8 mouse cellular contexts compared by ENCODE assay signal in genomic region chr7:132808841-132809682, GRCm38 (mm10). TPM values are rescaled to one million over a fixed set of nuclear protein-coding genes. Genes with fewer than 3 reads are reported as not detected.
DNase-seq lines count a peak whose midpoint lies in the region; ATAC-seq and TF ChIP-seq lines count a peak whose summit lies in the region.

No protein-coding gene starts in this region.

- peaks cover 79% of the 10 kb centered on the region for H3K4me1 ChIP-seq in heart, embryonic 12.5 days (replicated peaks)
- H3K4me1 ChIP-seq in embryonic facial prominence, embryonic 15.5 days, result peaks cover 83% of the 10 kb centered on the region
- peaks cover 33% of the 10 kb centered on the region for H3K4me1 ChIP-seq in lung, postnatal 0 days (ENCODE audit: insufficient read depth, low read depth, low read length)
- peaks cover 49% of the 10 kb centered on the region for H3K4me1 ChIP-seq in thymus, adult 2 months (replicated peaks; ENCODE audit: control insufficient read depth, insufficient read depth, low read length)

- H3K9ac ChIP-seq in heart, embryonic 12.5 days, result peak overlapping the region; percentile 59
- H3K9ac ChIP-seq in embryonic facial prominence, embryonic 15.5 days, result 0 out of 2 replicates have a peak overlapping the region, but pooled peaks have one; percentile 10
- no peak overlapping the region for H3K9ac ChIP-seq in lung, postnatal 0 days (replicated peaks; ENCODE audit: low read depth)

- TF ChIP-seq CTCF in lung, postnatal 0 days (IDR thresholded peaks at IDR 0.05), result peak; percentile 34
- no peak for TF ChIP-seq CTCF in thymus, adult 2 months (IDR thresholded peaks at IDR 0.05; ENCODE audit: borderline replicate concordance, control insufficient read depth, extremely low read depth, insufficient read depth, low read length, poor library complexity)

- H3K4me3 ChIP-seq in heart, embryonic 12.5 days, result no peak overlapping the region
- H3K4me3 ChIP-seq in embryonic facial prominence, embryonic 15.5 days (replicated peaks), result no peak overlapping the region
- H3K4me3 ChIP-seq in lung, postnatal 0 days (ENCODE audit: low read depth, low read length), result no peak overlapping the region
- no peak overlapping the region for H3K4me3 ChIP-seq in thymus, adult 2 months (ENCODE audit: control insufficient read depth, insufficient read depth, low read length)

- WGBS in heart, embryonic 12.5 days, result 8% methylated on average over 20 of the region's 20 CpGs
- 8% methylated on average over 19 of the region's 20 CpGs for WGBS in embryonic facial prominence, embryonic 15.5 days
- 11% methylated on average over 20 of the region's 20 CpGs for WGBS in lung, postnatal 0 days
- WGBS in thymus, adult 2 months, result 23% methylated on average over 20 of the region's 20 CpGs

- H3K4me2 ChIP-seq in heart, embryonic 12.5 days, result peak overlapping the region; percentile 57
- peak overlapping the region; percentile 30 for H3K4me2 ChIP-seq in embryonic facial prominence, embryonic 15.5 days (replicated peaks)
- H3K4me2 ChIP-seq in lung, postnatal 0 days (replicated peaks; ENCODE audit: low read depth, low read length), result peak overlapping the region; percentile 25; the same call in 1 of the 2 replicates

- DNase-seq in heart, postnatal 25 days (ENCODE audit: low spot score), result no peak
- peak; percentile 11 for DNase-seq in NIH3T3 (ENCODE audit: low read depth)
- DNase-seq in induced T-regulatory cell, adult 2 months (ENCODE audit: low read depth), result peak; percentile 63
- DNase-seq in lung, postnatal 0 days (ENCODE audit: low spot score), result peak; percentile 36
- DNase-seq in thymus, adult 2 months, result peak; percentile 48

- no peaks in the 10 kb centered on the region for H3K36me3 ChIP-seq in heart, embryonic 12.5 days
- no peaks in the 10 kb centered on the region for H3K36me3 ChIP-seq in embryonic facial prominence, embryonic 15.5 days
- no peaks in the 10 kb centered on the region for H3K36me3 ChIP-seq in lung, postnatal 0 days (ENCODE audit: insufficient read depth, low read length)
- H3K36me3 ChIP-seq in thymus, adult 2 months (ENCODE audit: control insufficient read depth, insufficient read depth, low read length), result no peaks in the 10 kb centered on the region

- no peak for TF ChIP-seq EP300 in lung, postnatal 0 days (IDR thresholded peaks at IDR 0.05)

- no peak for ATAC-seq in heart, embryonic 12.5 days (ENCODE audit: insufficient number of reproducible peaks, low FRiP score)
- ATAC-seq in embryonic facial prominence, embryonic 15.5 days (ENCODE audit: insufficient number of reproducible peaks, low FRiP score, low TSS enrichment, low read depth), result no peak
- ATAC-seq in lung, postnatal 0 days, result no peak
- no peak for ATAC-seq in erythroblast, adult 5-6 weeks (replicated peaks; ENCODE audit: low FRiP score, poor library complexity, severe bottlenecking)

- TF ChIP-seq POLR2A in thymus, adult 2 months (IDR thresholded peaks at IDR 0.05; ENCODE audit: control insufficient read depth, extremely low read depth, insufficient read depth, low read length, poor library complexity), result no peak

- no peaks in the 10 kb centered on the region for H3K27me3 ChIP-seq in heart, embryonic 12.5 days (replicated peaks)
- H3K27me3 ChIP-seq in embryonic facial prominence, embryonic 15.5 days, result no peaks in the 10 kb centered on the region
- H3K27me3 ChIP-seq in lung, postnatal 0 days (replicated peaks; ENCODE audit: insufficient read depth, low read length), result no peaks in the 10 kb centered on the region
- H3K27me3 ChIP-seq in thymus, adult 2 months (ENCODE audit: control insufficient read depth, insufficient read depth, low read length), result no peaks in the 10 kb centered on the region

- H3K27ac ChIP-seq in heart, embryonic 12.5 days (ENCODE audit: poor library complexity, severe bottlenecking), result peak overlapping the region; percentile 80
- peak overlapping the region; percentile 90 for H3K27ac ChIP-seq in embryonic facial prominence, embryonic 15.5 days (replicated peaks)
- peak overlapping the region; percentile 80 for H3K27ac ChIP-seq in lung, postnatal 0 days (ENCODE audit: low read length)
- peak overlapping the region; percentile 19; the same call in 1 of the 2 replicates for H3K27ac ChIP-seq in thymus, adult 2 months (ENCODE audit: control insufficient read depth, insufficient read depth, low read length)

- no peaks in the 10 kb centered on the region for H3K9me3 ChIP-seq in heart, embryonic 12.5 days (replicated peaks)
- H3K9me3 ChIP-seq in embryonic facial prominence, embryonic 15.5 days (replicated peaks), result no peaks in the 10 kb centered on the region
- no peaks in the 10 kb centered on the region for H3K9me3 ChIP-seq in lung, postnatal 0 days (ENCODE audit: low read length)

- intact Hi-C loops in heart, postnatal 25 days (cut with DNase I), result no loop called here

RNA-seq across cellular contexts. Expression of gene Fam53b, which starts 4.6 kb away (rescaled TPM):
- polyA plus RNA-seq in heart, embryonic 12.5 days (2016; fragmentation: Nextera tagmentation; extraction: Ambion mirVana), result 15.3 and 17.0 TPM in 2 replicates
- total RNA-seq in heart, postnatal 25 days (2021), result 10 to 100 TPM; 25.8 to 26.8 TPM
- 21.6 and 22.5 TPM in 2 replicates for polyA plus RNA-seq in embryonic facial prominence, embryonic 15.5 days (2015; fragmentation: Nextera tagmentation; extraction: Ambion mirVana)
- polyA plus RNA-seq in lung, postnatal 0 days (2015; fragmentation: Nextera tagmentation; extraction: Ambion mirVana), result 27.2 and 31.2 TPM in 2 replicates
- 104 and 122 TPM in 2 replicates for polyA plus RNA-seq in thymus, adult 2 months (2012; rRNA removed)
- total RNA-seq in erythroblast, adult 5-6 weeks (2015; ENCODE audit: low replicate concordance), result 119 and 143 TPM in 2 replicates
- total RNA-seq in erythroblast, adult 5-6 weeks (2017; ENCODE audit: low replicate concordance), result 126 and 169 TPM in 2 replicates

RNA-seq across cellular contexts. Expression of gene Eef1akmt2, which starts 43.4 kb away (rescaled TPM):
- polyA plus RNA-seq in heart, embryonic 12.5 days (2016; fragmentation: Nextera tagmentation; extraction: Ambion mirVana), result 37.9 and 45.9 TPM in 2 replicates
- total RNA-seq in heart, postnatal 25 days (2021), result 1 to 10 TPM; 9.6 to 9.8 TPM
- polyA plus RNA-seq in embryonic facial prominence, embryonic 15.5 days (2015; fragmentation: Nextera tagmentation; extraction: Ambion mirVana), result 63.9 and 66.9 TPM in 2 replicates
- polyA plus RNA-seq in lung, postnatal 0 days (2015; fragmentation: Nextera tagmentation; extraction: Ambion mirVana), result 34.5 and 37.2 TPM in 2 replicates
- 7.0 and 8.7 TPM in 2 replicates for polyA plus RNA-seq in thymus, adult 2 months (2012; rRNA removed)
- total RNA-seq in erythroblast, adult 5-6 weeks (2015; ENCODE audit: low replicate concordance), result 5.6 and 7.3 TPM in 2 replicates
- total RNA-seq in erythroblast, adult 5-6 weeks (2017; ENCODE audit: low replicate concordance), result 16.3 and 23.8 TPM in 2 replicates

RNA-seq across cellular contexts. Expression of gene Abraxas2, which starts 50.0 kb away (rescaled TPM):
- polyA plus RNA-seq in heart, embryonic 12.5 days (2016; fragmentation: Nextera tagmentation; extraction: Ambion mirVana), result 26.6 and 27.8 TPM in 2 replicates
- total RNA-seq in heart, postnatal 25 days (2021), result 10 to 100 TPM; 21.0 to 21.4 TPM
- polyA plus RNA-seq in embryonic facial prominence, embryonic 15.5 days (2015; fragmentation: Nextera tagmentation; extraction: Ambion mirVana), result 33.9 and 38.1 TPM in 2 replicates
- 26.7 and 27.1 TPM in 2 replicates for polyA plus RNA-seq in lung, postnatal 0 days (2015; fragmentation: Nextera tagmentation; extraction: Ambion mirVana)
- 12.7 and 12.8 TPM in 2 replicates for polyA plus RNA-seq in thymus, adult 2 months (2012; rRNA removed)
- total RNA-seq in erythroblast, adult 5-6 weeks (2015; ENCODE audit: low replicate concordance), result 14.6 and 15.3 TPM in 2 replicates
- 7.2 and 10.6 TPM in 2 replicates for total RNA-seq in erythroblast, adult 5-6 weeks (2017; ENCODE audit: low replicate concordance)

Comparison
In these comparisons a context has a peak if more than half of its experiments do, and no peak if none do; other contexts are left out.
1. H3K27ac ChIP-seq: peak in every context shown above with its lines; median percentile 90 in embryonic facial prominence, embryonic 15.5 days; 80 in heart, embryonic 12.5 days; 80 in lung, postnatal 0 days; 19 in thymus, adult 2 months.